Mouse (Mus musculus): Measurements from ENCODE around the gene Apba3.
A peak's percentile ranks its signal among the peaks of the same experiment; 100 is the strongest.

Gene Apba3

DNA sequence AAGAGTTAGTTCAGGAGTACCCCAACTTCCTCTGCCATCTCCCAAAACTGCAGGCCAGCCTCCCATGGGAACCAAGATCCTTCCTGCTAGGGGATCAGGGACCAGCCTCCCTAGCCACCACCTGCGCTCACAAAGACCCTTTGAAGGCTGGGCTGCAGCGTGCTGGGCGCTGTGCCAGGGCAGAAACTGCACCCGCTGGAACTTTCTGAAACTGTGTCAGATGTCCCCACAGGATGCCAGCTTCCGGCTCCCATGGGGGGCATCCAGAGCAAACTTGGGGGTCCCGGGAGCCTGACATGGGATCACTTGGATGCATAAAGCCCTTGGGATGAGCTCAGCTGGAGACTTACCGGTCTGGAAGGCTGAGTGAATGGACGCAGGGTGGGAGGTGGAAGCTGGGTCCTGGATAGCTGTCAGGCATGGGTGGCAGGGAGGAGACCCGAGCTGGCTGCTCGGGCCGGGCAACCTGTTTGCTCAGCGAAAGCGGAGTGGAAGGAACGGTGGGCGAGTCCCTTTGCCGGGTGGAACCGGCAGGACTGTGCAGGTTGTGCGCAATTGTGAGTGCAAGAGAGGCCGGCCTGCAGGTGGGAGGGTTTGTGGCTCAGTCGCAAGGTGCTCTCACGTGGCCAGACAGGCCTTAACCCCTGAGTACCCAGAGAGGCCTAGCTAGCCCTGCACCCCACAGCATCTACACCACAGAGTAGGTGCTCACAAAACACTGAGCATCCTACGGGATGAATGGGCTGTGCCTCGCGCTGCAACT is 24.1 kb downstream of the Apba3 start:
- no peak for DNase-seq

DNA sequence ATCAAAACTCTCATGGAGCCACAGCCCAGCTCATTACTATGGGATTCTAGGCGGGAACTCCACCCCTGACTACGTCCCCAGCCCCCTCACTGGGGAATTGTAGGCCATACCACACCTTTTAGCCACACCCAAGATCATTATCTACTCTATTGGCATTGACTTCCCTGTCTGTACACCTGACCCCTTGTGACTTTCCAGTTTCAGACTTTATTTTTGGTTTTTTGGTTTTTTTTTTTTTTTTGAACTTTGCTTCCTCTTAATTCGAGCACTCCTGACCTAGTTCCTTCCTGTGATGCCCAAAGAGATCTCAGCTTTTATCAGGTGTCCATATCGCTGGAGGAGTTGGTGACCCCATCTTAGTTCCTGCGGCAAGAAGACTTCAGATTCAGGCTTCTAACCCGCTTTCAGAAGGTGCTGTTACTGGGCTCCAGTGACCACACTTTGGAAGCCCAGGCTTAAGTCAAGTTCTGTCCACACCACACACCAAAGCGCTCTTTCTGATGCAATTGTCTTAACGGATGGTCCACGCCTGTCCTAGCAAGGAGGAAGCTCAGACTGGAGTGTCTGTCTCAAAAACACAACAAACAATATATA is 24.8 kb downstream of the Apba3 start, which contains the start of gene Tjp3:
Tjp3 (minus strand) TSS at position 71 of the 594 bp plus-strand sequence.
- no peak for DNase-seq

DNA sequence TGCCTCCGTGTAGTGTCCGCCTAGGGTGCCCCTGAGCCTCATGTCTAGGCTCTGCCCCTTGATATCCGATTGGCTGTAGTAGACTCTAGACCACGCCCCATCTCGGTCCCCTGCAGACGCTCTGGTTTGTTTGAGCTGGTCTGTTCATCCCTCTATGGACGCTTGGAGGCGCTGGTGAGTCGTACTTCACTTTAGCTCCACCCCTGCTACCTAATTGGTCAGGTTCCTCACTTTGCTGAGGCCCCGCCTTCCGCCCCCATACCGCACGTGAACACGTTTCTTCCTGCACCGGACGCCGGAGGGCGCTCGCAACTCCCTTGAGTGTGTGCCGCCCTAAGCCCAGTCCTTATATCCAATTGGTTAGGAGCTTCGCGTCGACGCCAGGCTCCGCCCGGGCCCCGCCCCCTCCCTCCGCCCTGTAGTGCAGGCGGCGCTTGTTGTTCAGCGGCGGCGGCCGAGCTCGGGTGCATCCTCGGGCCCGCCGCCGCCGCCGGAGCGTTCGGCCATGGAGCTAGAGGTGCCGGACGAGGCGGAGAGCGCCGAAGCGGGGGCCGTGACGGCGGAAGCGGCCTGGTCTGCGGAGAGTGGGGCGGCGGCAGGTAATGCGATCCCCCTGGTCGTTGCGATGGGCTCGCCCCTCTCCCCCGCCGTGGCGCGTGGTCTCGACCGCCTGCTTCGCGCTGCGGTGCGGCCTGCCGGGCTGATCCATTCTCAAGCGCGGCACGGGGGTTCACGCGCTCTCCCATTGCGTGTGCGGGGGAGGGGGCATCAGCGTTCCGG is 26.0 kb downstream of the Apba3 start, which contains the start of gene Pip5k1c:
Pip5k1c (plus strand) TSS at position 410 of the 780 bp plus-strand sequence.
- DNase-seq = peak; percentile 100

DNA sequence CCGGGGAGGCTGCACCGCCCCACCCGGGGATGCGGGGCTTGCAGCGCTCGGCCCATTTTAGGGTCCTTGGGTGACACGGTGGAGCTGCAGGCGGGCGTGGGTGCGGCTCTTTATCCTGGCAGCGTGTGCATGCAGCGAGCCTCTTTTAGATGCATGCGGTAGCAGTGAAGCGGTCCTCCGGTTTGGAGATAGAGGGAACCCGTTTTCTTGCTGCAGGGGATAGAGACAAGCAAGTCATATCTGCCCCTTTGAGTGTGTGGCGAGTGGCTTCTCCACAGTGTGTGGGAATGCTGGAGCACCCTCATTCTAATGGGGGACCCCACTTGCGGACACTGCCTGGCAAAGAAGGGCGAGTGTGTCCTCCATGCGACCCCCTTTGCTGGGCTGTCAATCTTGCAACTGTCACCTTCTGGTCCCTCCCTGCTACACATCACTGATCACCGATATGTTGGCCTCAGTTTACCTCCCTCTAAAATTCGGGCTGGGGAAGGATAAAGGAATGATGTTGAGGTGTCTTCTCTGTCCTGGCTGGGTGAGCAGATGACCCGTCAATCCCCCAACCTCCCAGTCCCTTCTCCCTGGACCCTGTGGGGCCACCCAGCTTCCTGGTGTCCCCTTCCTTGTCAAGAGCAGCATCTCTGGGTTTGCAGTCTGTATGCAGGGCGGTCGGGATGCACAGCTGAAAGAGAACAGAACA is 26.7 kb downstream of the Apba3 start:
- no peak for DNase-seq

DNA sequence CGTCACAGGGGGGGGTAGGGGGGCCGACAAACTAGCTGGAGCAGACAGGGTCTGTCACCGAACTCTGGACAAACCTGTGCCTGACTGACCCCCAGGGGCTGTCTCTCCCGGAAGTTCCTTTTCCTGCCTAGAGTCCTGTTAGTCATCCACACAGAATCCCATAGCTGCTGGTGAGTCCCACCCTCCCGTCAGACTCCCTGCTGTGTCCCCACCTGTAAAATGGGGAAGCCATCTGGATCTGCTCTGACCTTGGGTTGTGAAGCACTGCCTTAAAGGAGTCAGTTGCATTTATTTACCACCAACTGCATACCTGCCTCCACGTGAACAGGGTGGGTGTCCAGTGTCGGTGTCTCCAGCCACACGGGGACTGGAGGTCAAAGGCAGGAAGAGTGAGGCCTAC is 27.7 kb downstream of the Apba3 start:
- no peak for DNase-seq

DNA sequence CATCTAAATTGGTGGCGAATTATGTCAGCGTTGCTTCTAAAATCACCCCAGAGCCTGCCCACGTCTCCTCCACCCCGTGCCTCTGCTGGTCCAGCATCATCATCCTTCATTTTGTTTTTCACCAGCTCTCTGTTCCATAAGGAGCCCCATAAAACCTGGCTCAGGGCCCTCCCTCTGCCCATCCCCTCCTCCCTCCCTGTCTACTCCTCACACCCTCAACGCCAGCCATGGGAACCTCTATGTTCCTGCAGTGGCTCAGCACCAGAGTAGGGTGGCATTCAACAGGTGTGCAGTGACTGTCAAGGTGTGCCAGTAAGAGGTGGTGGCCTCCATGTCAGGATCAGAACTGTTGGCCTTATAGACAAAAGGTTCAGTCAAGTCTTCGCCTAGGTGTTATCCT is 28.4 kb downstream of the Apba3 start:
- DNase-seq = no peak

DNA sequence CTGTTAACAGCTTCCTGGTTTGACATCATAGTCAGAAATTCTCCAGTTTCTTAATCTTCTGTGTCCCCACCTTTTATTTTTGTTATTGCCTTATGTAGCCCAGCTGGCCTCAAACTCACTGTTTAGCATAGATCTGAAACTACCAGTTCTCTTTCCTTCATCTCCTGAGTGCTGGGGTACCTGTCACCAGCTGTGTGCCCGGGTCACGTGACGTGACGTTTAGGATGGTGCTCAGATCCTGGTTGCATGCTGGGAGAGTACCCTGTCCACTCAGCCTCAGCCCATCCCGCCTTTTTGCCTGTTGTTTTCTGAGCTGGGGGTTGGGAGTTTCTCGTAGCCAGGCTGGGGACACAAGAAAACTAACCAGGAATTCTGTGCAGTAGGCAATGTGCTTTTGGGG is 30.5 kb downstream of the Apba3 start:
- DNase-seq = no peak

DNA sequence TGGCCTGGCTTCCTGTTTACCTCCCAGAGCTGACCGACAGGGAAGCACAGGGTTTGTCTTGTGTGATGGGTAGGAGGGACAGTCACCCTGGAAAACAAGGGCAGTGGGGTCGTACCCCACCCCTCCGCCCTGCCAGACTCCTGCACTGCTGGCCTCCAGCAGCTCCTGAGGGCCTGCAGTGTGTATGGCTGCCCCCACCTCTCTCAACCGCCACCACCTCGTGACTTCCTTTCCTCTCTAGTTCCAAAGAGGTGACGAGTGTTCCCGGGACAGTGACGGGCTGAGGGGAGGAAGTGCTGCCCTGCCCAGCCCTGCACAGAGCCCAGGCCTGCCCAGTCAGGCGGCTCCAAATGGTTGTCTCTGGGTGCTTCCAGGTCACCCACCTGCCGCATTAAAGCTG is 31.1 kb downstream of the Apba3 start:
- DNase-seq = peak; percentile 45

DNA sequence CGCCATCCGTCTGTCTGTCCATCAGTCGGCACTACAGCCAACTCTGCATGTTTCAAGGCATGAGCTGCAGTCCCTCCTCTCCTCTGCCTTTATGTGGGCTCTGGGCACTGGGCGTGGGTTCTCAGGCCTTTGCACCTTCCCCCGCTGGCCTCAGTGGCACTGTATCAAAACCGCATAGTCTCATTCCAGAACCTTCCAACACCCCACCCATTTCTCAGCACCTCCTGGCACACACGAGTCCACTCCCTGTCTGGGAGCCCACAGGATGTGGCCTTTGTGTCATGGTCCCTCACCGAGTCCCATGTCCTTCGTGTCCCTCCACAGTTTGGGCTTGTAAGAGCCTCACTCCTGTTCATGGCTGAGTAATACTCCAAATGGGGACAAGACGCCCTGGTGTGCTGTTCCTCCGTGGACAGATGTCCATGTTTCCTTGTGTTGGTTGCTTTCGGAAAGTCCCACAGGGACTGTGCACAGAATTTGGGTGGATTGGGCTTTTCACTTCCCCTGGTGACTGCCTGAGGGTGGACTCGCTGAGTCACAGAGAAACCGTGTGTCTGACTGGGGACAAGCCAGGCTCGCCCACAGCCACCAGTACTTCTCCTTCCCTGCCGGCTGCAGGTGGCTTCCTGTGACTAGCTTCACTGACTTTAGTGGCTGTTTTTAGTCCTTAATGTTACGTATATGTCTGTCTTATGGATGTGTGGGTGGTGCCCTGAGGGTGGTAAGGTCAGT is 31.8 kb downstream of the Apba3 start:
- no peak for DNase-seq

DNA sequence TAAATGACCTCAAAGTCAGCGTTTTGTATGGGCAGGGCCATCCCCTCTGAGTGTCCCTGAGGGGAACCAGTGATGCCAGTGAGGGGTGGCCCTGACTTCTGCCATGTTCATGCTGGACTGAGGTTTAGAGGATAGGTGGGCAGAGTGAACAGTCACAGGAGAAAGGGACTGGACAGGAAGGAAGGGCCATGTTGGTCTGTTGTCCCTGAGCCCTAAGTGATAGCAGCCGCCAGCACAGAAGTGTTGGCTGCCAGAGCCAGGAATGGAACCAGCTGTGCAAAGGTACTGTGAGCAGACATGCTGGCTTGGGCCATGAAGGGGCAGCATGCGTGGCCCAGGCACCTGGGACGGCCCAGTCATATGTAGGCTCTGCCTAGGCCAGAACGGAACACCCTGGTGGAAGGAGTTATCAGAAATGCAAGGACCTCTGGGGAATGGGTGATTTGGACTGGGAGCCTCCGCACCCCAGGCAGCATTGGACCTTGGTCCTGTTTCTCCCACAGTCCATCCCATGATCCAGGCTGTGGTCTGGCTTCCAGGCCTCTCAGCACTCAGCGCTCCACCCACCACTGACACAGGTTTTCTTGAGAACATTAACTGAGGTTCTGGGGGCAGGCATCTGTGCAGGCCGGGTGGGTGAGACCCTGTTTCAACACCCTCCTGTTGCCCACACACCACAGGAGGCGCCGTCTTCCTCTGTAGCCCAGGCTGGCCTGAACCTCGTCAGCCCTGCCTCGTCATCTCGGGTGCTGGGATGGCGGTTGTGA is 33.0 kb downstream of the Apba3 start:
- DNase-seq = no peak

DNA sequence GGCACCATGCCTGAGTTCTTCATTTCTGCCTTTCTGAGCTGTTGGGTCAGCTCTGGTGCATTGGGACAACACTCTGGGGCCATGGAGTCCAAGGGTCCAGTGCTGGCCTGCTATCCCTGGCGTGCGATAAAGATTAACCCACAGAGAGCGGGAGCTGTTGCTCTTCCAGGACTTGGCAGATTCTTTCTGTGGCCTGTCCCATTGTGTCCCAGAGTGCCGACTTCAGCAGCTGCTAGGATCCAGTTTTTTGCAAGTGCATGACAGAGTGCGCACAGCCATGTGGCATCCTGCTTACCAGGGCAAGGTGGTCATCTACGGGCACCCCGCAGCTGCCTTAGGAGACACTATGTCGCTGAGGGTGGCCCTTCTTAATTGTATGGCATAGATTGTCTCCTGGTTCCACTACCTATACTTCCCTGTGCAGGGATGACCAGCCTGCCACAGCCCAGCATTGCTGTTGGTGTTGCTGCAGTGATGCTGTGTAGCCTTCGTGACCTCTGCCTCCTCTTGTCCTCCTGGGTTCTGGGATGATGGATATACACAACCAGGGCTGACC is 33.7 kb downstream of the Apba3 start:
- DNase-seq = no peak

DNA sequence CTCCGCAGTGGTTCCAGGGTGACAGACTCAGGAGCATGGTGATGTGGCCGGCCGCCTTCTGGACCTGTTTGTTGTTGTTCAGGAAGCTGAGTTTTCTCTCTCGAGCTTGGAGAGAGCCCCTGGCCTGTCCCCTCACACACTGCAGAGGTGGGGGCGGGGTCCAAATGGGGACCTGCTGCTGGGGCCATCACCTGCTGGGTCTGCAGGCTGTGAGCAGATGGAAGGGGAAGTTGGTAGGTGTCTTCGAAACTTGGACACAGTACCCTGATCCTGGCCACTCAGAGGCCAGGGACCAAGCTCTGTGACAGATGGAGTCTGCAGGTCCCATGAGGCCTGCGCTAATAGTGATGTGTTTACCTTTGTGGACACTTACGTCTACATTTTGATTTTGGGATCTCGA is 34.6 kb downstream of the Apba3 start:
- no peak for DNase-seq

DNA sequence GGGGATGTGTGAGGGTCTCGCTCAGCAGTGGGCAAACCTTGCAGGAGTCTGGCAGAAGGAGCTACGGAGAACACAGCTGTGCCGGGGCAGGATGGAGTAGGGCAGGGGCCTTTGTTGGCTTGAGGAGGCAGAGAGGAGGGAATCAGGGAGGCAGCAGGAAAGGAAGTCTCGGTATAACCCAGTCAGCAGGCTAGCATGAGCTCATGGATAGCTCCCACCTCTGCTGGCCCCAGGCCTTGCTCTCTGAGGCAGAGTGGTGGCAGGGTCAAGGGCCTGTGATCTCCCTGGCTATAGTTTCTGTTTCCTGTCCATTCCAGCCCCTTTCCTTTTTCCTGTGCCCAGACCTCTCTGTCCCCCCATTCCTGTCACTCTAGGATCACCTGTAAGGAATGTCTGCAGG is 35.5 kb downstream of the Apba3 start:
- no peak for DNase-seq

DNA sequence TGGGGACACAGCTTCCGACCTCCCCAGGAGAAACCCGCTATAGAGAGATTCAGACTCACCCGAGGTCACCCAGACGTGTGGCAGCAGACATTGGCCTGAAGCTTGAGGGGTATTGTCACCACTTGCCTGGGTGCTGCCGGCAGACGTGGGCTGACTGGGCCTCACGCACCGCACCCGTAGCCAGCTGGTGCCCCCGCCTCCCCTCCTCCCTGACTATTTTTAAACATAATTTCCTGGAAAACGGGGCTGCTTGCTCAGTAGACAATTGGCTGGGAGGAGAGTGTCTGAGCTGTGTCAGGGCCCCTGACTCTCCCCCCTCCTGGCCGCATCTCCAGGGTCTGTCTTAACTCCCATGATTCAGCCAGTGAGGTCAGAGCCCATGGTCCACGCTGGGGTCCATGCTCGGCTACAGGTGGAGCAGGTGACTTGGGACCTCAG is 36.0 kb downstream of the Apba3 start:
- peak; percentile 52 for DNase-seq

DNA sequence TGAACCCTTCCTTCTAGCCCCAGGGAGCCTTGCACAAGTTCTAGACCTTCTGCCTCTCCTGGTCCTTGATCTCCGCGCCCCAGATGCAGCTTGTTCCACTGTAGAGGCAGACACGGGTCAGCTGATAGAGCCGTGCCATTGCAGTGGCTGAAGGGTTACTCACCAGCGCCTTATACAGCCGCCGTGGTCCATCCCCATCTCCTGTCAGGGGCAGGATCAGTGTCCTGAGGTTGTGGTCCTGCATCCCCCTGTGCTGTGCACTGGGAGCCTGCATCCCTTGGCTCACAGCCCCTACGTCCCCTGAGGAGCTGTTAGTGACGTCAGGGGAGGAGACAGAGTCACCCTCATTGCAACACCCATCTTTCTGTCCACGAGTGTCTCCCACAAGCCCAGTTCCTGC is 36.5 kb downstream of the Apba3 start:
- DNase-seq = no peak

DNA sequence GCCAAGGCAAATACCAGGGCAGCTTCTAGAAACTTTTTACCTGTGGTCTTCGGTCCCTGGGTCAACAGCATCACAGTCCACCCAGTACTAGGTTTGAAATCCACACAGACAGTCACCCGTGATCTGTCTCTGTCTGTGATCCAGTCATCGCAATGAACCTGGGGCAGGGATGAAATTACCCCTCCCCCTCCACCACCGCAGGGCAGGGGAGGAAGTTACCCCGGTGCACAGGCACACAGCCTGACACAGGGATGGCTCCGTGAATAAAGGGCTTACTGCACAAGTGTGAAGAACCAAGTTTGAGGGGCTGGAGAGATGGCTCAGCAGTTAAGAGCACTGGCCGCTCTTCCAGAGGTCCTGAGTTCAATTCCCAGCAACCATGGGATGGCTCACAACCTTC is 37.0 kb downstream of the Apba3 start:
- DNase-seq = no peak

DNA sequence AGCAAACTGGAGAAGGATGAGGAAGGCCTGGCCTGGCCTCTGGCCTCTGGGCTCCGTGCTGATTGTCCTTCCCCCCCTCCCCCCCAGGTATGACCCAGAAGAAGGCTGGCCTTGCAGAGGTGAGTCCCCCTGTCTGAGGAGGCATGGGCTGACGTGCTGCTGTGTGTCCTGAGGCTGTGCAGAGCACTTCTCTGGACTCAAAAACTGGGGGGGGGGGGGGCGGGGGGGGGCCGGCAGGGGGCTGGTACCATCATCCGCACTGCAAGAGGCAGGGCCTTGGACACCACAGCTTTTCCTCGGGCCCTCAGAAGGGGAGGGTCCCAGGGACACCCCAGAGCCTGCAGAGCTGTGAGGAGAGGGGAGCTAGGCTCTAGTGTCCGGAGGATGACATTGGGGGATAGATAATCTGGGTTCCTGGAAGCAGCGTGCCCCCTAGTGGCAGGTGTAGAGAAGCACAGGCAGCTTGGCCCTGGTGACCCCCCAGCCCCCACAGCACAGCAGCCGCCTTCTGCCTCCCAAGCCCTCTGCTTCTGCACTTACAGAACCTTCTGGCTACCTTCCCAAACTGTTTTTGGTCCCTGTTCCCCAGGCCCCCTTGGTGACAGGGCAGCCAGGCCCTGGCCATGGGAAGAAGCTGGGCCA is 38.0 kb downstream of the Apba3 start:
- peak; percentile 68 for DNase-seq

DNA sequence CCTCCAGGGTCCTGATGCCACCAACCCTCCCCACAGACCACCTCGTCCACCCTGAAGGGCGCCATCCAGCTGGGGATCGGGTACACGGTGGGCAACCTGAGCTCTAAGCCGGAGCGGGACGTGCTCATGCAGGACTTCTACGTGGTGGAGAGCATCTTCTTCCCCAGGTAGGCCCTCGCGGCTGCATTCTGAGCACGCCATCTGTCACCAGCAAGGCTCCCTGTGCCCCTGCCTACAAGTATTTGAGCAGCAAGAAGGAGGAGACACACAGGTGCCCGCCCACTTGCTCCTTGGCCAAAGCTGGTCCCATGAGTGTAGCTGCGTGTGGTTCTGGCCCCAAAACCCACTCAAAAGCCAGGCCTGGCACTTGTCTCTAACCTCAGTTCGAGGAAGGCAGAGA is 38.9 kb downstream of the Apba3 start:
- DNase-seq = no peak

DNA sequence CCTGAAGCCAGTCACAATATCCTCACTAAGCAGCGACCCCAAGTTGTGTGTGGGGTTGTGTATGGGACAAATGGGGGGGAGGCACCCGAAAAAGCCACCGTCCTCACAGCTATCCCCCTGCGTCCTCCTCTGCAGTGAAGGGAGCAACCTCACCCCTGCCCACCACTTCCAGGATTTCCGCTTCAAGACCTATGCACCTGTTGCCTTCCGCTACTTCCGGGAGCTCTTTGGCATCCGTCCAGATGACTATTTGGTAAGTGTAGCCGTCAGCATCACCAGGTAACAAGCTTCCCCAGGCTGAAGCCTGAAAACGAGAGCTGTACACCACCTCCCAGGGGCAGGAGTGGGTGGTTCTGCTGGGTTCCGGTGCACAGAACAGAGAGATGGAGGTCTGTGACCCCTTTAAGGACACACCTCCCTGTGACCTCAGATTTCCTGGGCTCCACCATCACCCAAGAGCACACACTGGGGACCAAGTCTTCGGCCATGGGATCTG is 39.5 kb downstream of the Apba3 start:
- no peak for DNase-seq

DNA sequence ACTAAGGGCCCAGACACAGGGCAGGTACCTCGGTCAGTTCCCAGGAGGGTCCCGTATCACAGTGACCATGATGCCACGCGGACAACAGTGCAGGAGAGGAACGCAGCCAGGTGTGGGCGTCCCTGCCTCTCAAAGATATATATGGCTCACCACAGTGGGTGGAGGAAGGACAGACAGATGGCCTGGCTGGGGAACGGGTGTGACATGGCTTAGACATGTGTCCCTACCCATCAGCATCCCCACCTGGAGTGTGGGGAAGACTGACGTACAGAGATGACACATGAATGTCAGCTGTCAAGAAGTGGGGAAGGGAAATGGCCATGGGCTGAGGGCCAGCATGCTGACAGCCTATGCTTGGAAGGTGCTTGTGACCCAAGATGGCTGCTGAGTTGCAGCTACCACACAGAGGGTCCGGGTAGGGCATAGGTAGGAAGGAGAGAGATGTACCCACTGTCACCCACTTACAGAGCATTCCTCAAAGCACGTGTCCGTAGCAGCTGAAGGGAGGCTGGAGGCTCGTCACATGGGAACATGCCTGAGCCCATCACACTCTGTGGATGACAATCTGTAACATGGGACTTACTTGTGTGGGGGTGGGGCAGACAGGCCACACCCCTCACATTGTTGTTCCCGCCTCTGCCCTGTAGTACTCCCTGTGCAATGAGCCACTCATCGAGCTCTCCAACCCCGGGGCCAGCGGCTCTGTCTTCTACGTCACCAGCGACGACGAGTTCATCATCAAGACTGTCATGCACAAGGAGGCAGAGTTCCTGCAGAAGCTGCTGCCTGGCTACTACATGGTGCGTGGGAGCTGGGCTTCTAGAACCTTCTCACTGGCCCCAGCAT is 40.3 kb downstream of the Apba3 start:
- no peak for DNase-seq

Data from liver (tissue).